Mouse (Mus musculus): ENCODE data around the gene Rph3a. TPM values are rescaled to one million over a fixed set of nuclear protein-coding genes. Genes with fewer than 3 reads are reported as not detected.

Rph3a gene
- polyA plus RNA-seq (2016; fragmentation: Nextera tagmentation; extraction: Ambion mirVana) = not detected in 2 replicates

- 58% methylated on average over 12 of the region's 12 CpGs for WGBS (ENCODE audit: insufficient replicate concordance)
- Histone ChIP-seq H3K27me3 (replicated peaks) (peaks cover 27% of the 10 kb centered on the region), H3K9me3 (replicated peaks) (no peaks in the 10 kb centered on the region), H3K4me3 (no peak within 1 kb of the TSS), H3K9ac (no peak within 1 kb of the TSS), H3K4me1 (no peaks in the 10 kb centered on the region), H3K27ac (no peak within 1 kb of the TSS), H3K4me2 (no peak within 1 kb of the TSS), H3K36me3 (no peaks in the 10 kb centered on the region)
- no peak for ATAC-seq
Measured at GRCm38 (mm10) chr5:121009811-121010569, at the start of gene Rph3a. Gene Rph3a (minus strand): TSS chr5:121010092.

GRCm38 (mm10) chr5:121058261-121058660, 48.4 kb upstream of the Rph3a start:
- H3K4me1 ChIP-seq = no peaks in the 10 kb centered on the region
- H3K27me3 ChIP-seq (replicated peaks) = no peaks in the 10 kb centered on the region
- no peak overlapping the region for H3K9ac ChIP-seq
- 82% methylated on average over 11 of the region's 11 CpGs for WGBS (ENCODE audit: insufficient replicate concordance)
- no peak overlapping the region for H3K4me2 ChIP-seq
- no peak overlapping the region for H3K27ac ChIP-seq
- H3K4me3 ChIP-seq = no peak overlapping the region
- ATAC-seq = no peak
- H3K9me3 ChIP-seq (replicated peaks) = no peaks in the 10 kb centered on the region
- H3K36me3 ChIP-seq = no peaks in the 10 kb centered on the region

- H3K4me1 ChIP-seq = no peaks in the 10 kb centered on the region
- no peak overlapping the region for H3K27ac ChIP-seq
- H3K9me3 ChIP-seq (replicated peaks) = no peaks in the 10 kb centered on the region
- H3K4me3 ChIP-seq = no peak overlapping the region
- no peak overlapping the region for H3K4me2 ChIP-seq
- ATAC-seq = no peak
- no peak overlapping the region for H3K9ac ChIP-seq
- H3K27me3 ChIP-seq (replicated peaks) = no peaks in the 10 kb centered on the region
- 56% methylated on average over 9 of the region's 9 CpGs for WGBS (ENCODE audit: insufficient replicate concordance)
- H3K36me3 ChIP-seq = no peaks in the 10 kb centered on the region
Measured at GRCm38 (mm10) chr5:121053886-121054285, 44.0 kb upstream of the Rph3a start.

GRCm38 (mm10) chr5:121041791-121042190, 31.9 kb upstream of the Rph3a start:
- Histone ChIP-seq H3K9ac (no peak overlapping the region), H3K27ac (no peak overlapping the region), H3K4me1 (no peaks in the 10 kb centered on the region), H3K9me3 (replicated peaks) (no peaks in the 10 kb centered on the region), H3K4me3 (no peak overlapping the region), H3K36me3 (no peaks in the 10 kb centered on the region), H3K27me3 (replicated peaks) (no peaks in the 10 kb centered on the region), H3K4me2 (no peak overlapping the region)
- ATAC-seq = no peak
- 46% methylated on average over 9 of the region's 9 CpGs for WGBS (ENCODE audit: insufficient replicate concordance)

- ATAC-seq = no peak
- Histone ChIP-seq H3K4me1 (no peaks in the 10 kb centered on the region), H3K36me3 (no peaks in the 10 kb centered on the region), H3K27ac (no peak overlapping the region), H3K9me3 (replicated peaks) (no peaks in the 10 kb centered on the region), H3K4me3 (no peak overlapping the region), H3K4me2 (no peak overlapping the region), H3K27me3 (replicated peaks) (no peaks in the 10 kb centered on the region), H3K9ac (no peak overlapping the region)
- WGBS (ENCODE audit: insufficient replicate concordance) = 77% methylated on average over 9 of the region's 9 CpGs
Measured at GRCm38 (mm10) chr5:121039465-121039864, 29.6 kb upstream of the Rph3a start.

- Histone ChIP-seq H3K27me3 (replicated peaks) (no peaks in the 10 kb centered on the region), H3K4me2 (no peak overlapping the region), H3K27ac (no peak overlapping the region), H3K9ac (no peak overlapping the region), H3K9me3 (replicated peaks) (peaks cover 5% of the 10 kb centered on the region; the same call in 1 of the 2 replicates), H3K4me3 (no peak overlapping the region), H3K4me1 (no peaks in the 10 kb centered on the region), H3K36me3 (no peaks in the 10 kb centered on the region)
- ATAC-seq = no peak
- WGBS (ENCODE audit: insufficient replicate concordance) = 67% methylated on average over 9 of the region's 9 CpGs
Measured at GRCm38 (mm10) chr5:121030161-121030560, 20.3 kb upstream of the Rph3a start.

GRCm38 (mm10) chr5:121019505-121019904, 9.6 kb upstream of the Rph3a start:
- Histone ChIP-seq H3K27me3 (replicated peaks) (no peaks in the 10 kb centered on the region), H3K4me2 (no peak overlapping the region), H3K9me3 (replicated peaks) (no peaks in the 10 kb centered on the region), H3K4me3 (no peak overlapping the region), H3K4me1 (no peaks in the 10 kb centered on the region), H3K27ac (no peak overlapping the region), H3K36me3 (no peaks in the 10 kb centered on the region), H3K9ac (no peak overlapping the region)
- no peak for ATAC-seq
- 64% methylated on average over 9 of the region's 9 CpGs for WGBS (ENCODE audit: insufficient replicate concordance)

GRCm38 (mm10) chr5:121017699-121018098, 7.8 kb upstream of the Rph3a start:
- H3K27me3 ChIP-seq (replicated peaks) = 0 out of 2 replicates have a peak, but pooled peaks cover under 1% of the 10 kb centered on the region
- H3K36me3 ChIP-seq = no peaks in the 10 kb centered on the region
- no peaks in the 10 kb centered on the region for H3K9me3 ChIP-seq (replicated peaks)
- no peaks in the 10 kb centered on the region for H3K4me1 ChIP-seq
- WGBS (ENCODE audit: insufficient replicate concordance) = 49% methylated on average over 5 of the region's 5 CpGs
- no peak for ATAC-seq
- H3K4me3 ChIP-seq = no peak overlapping the region
- H3K27ac ChIP-seq = no peak overlapping the region
- no peak overlapping the region for H3K9ac ChIP-seq
- no peak overlapping the region for H3K4me2 ChIP-seq

DNA sequence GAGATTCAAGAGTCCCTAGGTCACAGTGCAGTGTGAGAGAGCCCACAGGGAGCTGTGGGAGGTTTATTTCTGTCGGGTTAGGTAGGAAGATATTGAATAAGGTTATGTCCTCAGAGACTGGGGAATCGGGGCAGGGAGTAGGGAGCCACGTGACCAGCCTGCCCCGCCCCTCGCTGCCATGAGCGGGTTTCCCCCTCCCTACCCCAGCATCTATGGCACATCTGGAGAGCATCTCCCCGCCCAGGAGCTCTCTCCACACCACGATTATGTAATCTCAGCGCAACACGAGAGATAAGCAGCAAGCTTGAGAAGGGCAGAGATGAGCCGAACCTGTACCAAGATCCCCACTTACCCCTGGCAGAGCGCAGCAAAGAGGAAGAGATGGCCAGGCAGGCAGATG, 6.5 kb upstream of the Rph3a start:
- no peak overlapping the region for H3K9ac ChIP-seq
- H3K9me3 ChIP-seq (replicated peaks) = no peaks in the 10 kb centered on the region
- no peaks in the 10 kb centered on the region for H3K36me3 ChIP-seq
- H3K4me3 ChIP-seq = no peak overlapping the region
- no peaks in the 10 kb centered on the region for H3K4me1 ChIP-seq
- H3K4me2 ChIP-seq = no peak overlapping the region
- no peak for ATAC-seq
- H3K27ac ChIP-seq = no peak overlapping the region
- WGBS (ENCODE audit: insufficient replicate concordance) = 35% methylated on average over 12 of the region's 12 CpGs
- H3K27me3 ChIP-seq (replicated peaks) = peaks cover 4% of the 10 kb centered on the region; the same call in 1 of the 2 replicates

DNA sequence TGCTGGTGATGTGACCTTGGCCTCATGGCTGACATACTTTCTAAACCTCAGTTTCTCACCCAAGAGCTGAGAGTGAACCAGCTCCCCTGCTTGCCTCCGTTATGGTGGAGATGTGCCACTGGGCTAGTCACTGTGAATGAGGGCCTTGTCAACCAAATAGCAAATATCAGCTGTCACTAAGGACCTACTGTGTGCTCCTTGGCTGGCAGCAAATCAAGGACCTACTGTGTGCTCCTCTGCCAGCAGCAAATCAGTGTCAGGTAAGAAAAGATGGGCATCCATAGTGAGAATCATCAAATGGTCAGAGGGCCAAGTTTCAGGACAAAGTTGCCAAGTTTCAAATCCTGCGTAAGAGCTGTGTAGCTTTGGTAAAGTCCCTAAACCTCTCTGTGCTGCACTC, 4.6 kb upstream of the Rph3a start:
- Histone ChIP-seq H3K27me3 (replicated peaks) (peaks cover 6% of the 10 kb centered on the region), H3K9me3 (replicated peaks) (no peaks in the 10 kb centered on the region), H3K36me3 (no peaks in the 10 kb centered on the region), H3K27ac (no peak overlapping the region), H3K4me2 (no peak overlapping the region), H3K4me1 (no peaks in the 10 kb centered on the region), H3K9ac (no peak overlapping the region), H3K4me3 (no peak overlapping the region)
- no peak for ATAC-seq
- 78% methylated on average over 2 of the region's 2 CpGs for WGBS (ENCODE audit: insufficient replicate concordance)

GRCm38 (mm10) chr5:121011962-121012361, 2.1 kb upstream of the Rph3a start:
- 30% methylated on average over 2 of the region's 2 CpGs for WGBS (ENCODE audit: insufficient replicate concordance)

GRCm38 (mm10) chr5:121009406-121009805, 486 bp downstream of the Rph3a start:
- H3K9me3 ChIP-seq (replicated peaks) = no peaks in the 10 kb centered on the region
- H3K4me1 ChIP-seq = no peaks in the 10 kb centered on the region
- H3K4me2 ChIP-seq = no peak overlapping the region
- no peak overlapping the region for H3K9ac ChIP-seq
- H3K36me3 ChIP-seq = no peaks in the 10 kb centered on the region
- H3K4me3 ChIP-seq = no peak overlapping the region
- peaks cover 32% of the 10 kb centered on the region for H3K27me3 ChIP-seq (replicated peaks)
- no peak overlapping the region for H3K27ac ChIP-seq
- under 1% methylated on average over 19 of the region's 19 CpGs for WGBS (ENCODE audit: insufficient replicate concordance)
- ATAC-seq = no peak

More at GRCm38 (mm10) chr5:121011962-121012361, 2.1 kb upstream of the Rph3a start:
- H3K36me3 ChIP-seq = no peaks in the 10 kb centered on the region
- H3K9ac ChIP-seq = no peak overlapping the region
- no peak overlapping the region for H3K4me2 ChIP-seq
- H3K27ac ChIP-seq = no peak overlapping the region
- H3K27me3 ChIP-seq (replicated peaks) = peaks cover 25% of the 10 kb centered on the region
- H3K4me3 ChIP-seq = no peak overlapping the region
- no peak for ATAC-seq
- no peaks in the 10 kb centered on the region for H3K4me1 ChIP-seq
- H3K9me3 ChIP-seq (replicated peaks) = no peaks in the 10 kb centered on the region

All from liver, embryonic 12.5 days (tissue).